Mouse (Mus musculus) hematopoietic stem cell, adult 5-6 weeks (primary cell): Measurements from ENCODE around the gene Limch1. TPM values are rescaled to one million over a fixed set of nuclear protein-coding genes. Genes with fewer than 3 reads are reported as not detected.

Experiments used
- ATAC-seq, 2 experiments: fragments of 125-278 bp in 1 of 2; replicated peaks in 1 of 2; 2 replicates each; pipeline ENCODE4 v1.8.0; 2016 to 2017; ENCODE audit warnings: inconsistent platforms in 2 of 2, mild to moderate bottlenecking in 2 of 2, moderate number of reproducible peaks in 2 of 2, low read depth in 1 of 2, moderate TSS enrichment in 1 of 2; ENCODE audit not compliant: low FRiP score in 2 of 2, poor library complexity in 2 of 2, severe bottlenecking in 2 of 2, insufficient read depth in 1 of 2, low TSS enrichment in 1 of 2
- total RNA-seq: library from RNA; stranded (forward); fragments of 172-1452, 232-1000 nt; gene quantifications from 2 replicates; pipeline ENCODE4 v1.2.3, GENCODE M21; 2017

The Limch1 gene
- total RNA-seq, 1 experiment from 2014 or later = 0.30 TPM

- no peak for ATAC-seq
Measured at GRCm38 (mm10) chr5:66965442-66965841, 219.8 kb downstream of the Limch1 start.

GRCm38 (mm10) chr5:66967147-66967546 lies 221.5 kb downstream of the Limch1 start:
- ATAC-seq = no peak

DNA sequence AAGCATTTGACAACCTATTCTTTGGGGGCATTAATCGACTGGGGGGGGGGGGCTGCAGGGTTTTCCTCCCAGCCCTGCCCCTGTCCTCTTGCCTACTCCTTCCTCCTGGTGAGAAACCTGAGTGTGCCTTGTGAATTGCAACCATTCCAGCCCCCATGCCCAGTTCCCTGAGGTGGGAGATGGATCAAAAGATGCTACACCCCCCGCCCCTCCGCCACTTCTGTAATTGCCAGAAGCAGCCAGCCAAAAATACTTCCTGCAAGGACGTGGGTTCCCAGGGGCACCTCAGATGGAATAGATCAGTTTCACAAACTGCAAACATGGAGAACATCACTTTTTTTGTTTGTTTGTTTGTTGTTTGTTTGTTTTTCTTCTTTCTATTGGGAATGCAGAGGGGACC lies 222.0 kb downstream of the Limch1 start:
- no peak for ATAC-seq

GRCm38 (mm10) chr5:66968059-66968833 lies 222.6 kb downstream of the Limch1 start:
- no peak for ATAC-seq

DNA sequence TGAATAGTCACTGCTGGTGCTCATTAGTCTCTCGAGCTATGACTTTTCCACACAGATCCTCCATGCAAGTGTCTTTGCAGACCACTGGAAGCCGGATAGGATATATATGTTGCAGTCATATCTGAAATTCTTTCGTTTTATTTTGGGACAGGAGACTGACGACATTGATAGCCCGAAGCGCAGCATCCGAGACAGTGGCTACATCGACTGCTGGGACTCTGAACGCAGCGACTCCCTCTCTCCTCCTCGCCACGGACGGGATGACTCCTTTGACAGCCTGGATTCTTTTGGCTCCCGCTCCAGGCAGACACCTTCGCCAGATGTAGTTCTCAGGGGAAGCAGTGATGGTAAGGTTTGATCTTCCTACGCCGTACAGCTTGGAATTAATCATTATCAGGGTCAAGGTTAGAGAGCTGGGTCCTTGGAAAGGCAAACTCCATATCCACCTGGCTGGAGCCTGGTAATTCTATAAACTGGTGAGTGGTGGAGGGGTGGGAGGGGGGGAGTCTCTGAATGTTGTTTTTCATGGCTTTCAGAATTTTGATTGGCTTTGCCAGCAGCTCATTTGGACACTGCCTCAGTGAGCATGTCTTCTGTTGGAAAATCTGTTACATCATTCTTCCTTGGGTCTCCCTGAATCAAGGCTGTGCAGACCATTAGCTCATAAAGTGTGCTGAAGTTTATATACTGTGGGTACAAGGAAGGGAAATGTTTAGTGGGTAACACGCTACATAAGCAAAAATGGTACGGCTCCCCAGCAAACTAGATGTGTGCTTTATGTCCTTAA lies 223.5 kb downstream of the Limch1 start:
- no peak for ATAC-seq

- no peak for ATAC-seq
Measured at GRCm38 (mm10) chr5:66975621-66976020, 230.0 kb downstream of the Limch1 start.

- peak; percentile 51 to 65; a peak in 2 of 4 replicates for ATAC-seq
Measured at GRCm38 (mm10) chr5:66979332-66980218, 233.9 kb downstream of the Limch1 start.

GRCm38 (mm10) chr5:66980862-66981261 lies 235.2 kb downstream of the Limch1 start:
- no peak for ATAC-seq

DNA sequence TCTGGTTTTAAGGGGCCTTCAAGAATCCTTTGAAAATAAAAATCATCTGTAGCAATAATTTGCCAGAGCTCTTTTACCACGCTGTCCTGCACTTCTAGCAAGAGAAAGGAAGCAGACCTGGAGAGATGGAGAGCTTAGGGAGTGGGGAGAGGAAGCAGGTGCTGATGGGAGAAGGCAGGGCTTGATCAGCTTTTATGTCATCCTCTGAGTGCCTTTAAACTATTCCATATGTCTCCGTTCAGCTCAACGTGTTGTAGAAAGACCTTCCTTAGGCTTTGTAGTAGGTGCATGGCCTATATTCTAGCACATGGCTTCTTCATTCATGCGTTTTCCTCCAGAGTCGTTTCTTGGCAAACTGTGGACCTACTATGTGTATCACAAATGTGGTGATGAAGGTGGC lies 237.5 kb downstream of the Limch1 start:
- no peak for ATAC-seq

DNA sequence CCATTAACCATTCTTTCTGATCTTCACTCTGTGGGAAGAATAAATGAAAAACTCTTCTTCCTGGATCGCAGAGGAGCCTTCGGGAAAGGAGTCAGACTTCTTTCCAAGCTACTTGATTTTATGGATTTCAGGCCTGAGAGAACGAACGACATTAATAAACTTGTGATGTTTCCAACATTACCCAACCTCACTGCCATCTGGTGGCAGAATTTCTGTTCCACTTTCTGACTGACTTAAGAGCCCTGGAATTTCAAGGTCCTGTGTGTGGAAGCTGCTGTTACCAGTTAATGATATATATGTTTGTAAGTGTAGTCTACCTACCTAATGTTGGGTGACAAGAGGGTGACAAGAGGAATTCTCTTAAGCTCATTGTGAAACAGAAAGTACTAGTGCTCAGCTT lies 243.3 kb downstream of the Limch1 start:
- no peak for ATAC-seq

GRCm38 (mm10) chr5:66989531-66989930 lies 243.9 kb downstream of the Limch1 start:
- ATAC-seq = no peak

- no peak for ATAC-seq
Measured at GRCm38 (mm10) chr5:66992401-66992800, 246.8 kb downstream of the Limch1 start.

GRCm38 (mm10) chr5:66993076-66993475 lies 247.4 kb downstream of the Limch1 start:
- ATAC-seq = no peak

DNA sequence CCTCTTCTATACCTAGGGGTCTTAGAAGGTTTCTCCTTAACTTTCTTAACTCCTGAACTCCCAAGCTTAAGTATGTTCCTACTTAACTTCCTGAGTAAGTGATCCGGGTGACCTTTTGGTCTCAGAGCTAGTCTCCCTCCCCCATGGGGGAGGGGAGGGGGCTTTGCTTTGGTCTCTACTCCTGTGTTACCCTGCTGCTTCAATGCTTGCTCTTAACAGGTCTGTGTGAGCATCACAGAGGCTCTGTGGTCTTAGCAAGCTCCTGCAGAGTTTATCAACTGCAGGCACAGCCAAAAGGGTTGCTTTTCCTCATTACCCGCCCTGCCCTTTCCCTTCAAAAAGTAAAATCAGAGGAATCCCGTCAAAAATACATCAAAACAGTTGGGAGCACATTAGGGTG lies 250.5 kb downstream of the Limch1 start:
- ATAC-seq = no peak

DNA sequence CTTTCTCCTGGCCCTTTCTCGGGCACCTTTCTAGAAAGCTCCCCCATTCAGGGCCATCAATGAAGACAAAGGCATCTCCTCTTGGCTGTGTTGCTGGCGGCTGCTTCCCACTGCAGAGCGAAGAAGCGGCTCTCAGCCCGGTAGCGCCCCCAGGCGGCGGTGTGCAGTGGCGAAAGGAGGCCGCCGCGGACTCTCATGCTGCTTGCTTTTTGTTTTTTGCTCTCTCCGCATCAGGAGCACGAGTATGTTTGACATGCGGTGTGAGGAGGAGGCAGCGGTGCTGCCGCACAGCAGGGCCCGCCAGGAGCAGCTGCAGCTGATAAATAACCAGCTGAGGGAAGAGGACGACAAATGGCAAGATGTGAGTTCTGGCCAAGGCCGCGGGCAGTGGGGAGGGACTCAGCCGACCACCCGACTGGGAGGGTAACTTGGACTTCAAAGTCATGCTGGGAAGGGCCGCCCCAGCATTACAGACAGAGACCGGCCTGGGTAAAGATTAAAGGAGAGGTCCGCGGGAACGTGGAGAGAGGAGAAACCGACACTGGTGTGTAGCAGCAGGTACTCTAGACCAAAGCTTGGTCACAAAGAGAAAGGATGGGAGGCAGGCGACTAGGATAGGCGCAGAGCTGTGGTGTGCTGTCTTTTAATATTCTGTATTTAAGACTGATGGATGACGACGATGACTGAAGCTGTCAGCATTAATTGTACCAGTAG lies 251.4 kb downstream of the Limch1 start:
- ATAC-seq = peak; percentile 66 to 75; a peak in 3 of 4 replicates

DNA sequence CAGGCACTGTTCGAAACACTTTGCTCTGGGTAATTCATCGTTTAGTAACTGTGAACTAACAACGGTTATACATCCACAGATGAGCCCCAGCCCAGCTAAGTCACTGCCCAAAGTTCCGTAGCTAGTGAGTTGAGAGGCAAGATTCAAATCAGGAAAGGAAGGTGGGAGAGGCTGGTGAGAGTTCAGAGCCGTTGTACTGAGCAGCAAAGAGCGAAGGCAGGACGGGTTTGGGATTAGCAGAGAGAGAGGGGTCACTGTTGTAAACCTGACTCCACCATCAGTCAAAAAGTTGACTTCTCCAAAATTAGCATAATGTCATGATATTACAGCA lies 251.9 kb downstream of the Limch1 start:
- ATAC-seq = no peak

GRCm38 (mm10) chr5:66998341-66998740 lies 252.7 kb downstream of the Limch1 start:
- no peak for ATAC-seq
